Mouse (Mus musculus): ENCODE measurements around the gene Srebf2.

Srebf2 gene

DNA sequence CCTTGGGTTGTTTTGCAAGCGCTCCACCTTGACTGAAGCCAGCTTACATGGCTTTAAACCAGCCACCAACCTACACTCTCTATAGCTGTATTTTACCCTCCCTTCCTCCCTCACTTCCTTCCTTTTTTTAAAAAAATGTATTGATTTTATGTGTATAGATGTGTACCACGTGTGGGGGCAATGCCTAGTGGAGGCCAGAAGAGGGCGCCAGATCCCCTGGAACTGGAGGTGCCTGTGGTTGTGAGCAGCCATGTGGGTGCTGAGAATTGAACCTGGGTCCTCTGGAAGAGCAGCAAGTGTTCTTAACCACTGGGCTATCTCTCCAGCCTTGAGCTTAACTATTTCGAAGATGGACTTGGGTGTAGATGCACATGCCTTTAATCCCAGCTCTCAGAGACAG lies 35.3 kb downstream of the Srebf2 start:
- no peak for DNase-seq (ENCODE audit: low read depth, low spot score)

DNA sequence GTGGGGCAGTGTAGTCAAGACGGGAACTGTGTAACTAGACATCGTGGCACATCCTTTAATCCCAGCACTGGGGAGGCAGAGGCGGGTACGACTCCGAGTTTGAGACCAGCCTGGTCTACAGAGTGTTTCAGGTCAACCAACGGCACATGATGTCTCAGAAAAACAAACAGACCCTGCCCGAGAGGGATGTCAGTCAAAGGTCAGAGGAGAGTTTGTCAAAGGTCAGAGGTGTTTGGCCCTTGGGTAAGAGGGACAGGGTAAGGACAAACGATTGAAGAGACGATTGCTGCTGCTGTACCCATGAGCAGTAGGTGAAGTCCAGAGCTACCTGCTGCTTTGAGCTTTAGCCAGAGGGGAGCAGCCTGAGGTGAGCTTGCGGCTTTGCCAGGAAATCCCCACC lies 36.6 kb downstream of the Srebf2 start:
- DNase-seq (ENCODE audit: low read depth, low spot score), result no peak

DNA sequence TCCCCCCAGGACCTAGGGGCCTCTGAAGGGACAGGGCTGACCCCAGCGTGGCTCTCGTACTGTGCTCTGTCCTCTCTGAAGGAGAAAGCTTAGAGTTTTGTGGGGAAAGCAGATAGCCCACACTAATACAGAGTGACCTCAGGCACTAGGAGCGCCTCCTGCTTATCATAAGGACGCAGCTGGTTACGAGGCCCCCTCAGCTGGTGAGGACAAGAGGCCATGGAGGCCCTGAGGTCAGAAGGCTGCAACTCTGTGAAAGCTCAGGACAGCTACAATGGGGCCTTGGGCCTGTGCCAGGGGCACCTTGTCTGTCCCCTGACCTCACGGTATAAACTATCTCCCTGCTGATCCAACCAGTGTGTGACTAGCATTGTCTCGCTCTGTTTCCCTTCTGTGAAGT lies 37.2 kb downstream of the Srebf2 start:
- no peak for DNase-seq (ENCODE audit: low read depth, low spot score)

DNA sequence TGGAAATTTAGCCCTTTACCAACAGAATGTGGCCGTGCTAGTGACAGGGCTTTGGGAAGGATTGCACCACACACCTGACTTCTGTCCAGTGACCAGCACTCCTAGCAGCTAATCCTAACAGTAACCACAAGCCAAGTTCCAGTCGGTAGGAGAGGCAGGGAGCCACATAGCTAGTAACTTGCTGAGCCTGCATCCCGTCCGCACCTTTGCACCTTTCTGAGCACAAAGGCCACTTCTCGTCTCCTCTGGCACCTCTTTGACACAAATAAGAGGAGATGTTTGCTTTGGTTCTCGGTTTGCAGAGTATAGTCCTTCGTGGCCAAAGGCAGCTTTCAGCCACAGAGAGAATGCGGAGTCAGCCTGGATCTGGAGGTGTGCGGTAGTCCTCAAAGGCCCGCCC lies 37.7 kb downstream of the Srebf2 start:
- DNase-seq (ENCODE audit: low read depth, low spot score), result no peak

DNA sequence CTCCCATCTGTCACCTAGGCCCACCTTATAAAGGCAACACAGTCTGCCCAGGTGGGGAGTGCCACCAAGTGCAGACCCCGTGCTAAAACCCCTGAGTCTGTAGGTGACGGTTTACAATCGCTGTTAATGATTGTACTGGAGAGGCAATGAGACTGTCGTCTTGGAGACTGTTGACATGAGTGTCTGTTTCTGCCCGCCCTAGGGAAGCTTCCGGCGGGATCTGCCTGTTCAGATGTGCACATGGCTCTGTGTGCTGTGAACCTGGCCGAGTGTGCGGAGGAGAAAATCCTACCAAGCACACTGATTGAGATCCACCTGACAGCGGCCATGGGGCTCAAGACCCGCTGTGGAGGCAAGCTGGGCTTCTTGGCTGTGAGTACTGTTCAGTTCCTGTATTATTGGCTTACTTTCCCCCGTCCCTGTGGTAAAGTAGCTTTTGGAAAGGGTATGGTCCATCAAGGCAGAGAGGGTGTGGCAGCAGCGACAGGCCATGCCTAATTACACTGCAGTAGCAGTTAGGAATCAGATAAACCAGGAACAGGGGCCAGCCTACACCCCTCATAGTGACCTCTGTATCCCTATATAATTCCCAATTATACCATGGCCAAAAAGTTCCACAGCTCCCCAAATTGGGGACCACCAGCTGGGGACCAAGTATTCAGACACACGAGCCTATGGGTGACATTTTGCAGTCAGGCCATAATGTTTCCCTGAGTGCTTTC lies 38.2 kb downstream of the Srebf2 start:
- no peak for DNase-seq (ENCODE audit: low read depth, low spot score)

DNA sequence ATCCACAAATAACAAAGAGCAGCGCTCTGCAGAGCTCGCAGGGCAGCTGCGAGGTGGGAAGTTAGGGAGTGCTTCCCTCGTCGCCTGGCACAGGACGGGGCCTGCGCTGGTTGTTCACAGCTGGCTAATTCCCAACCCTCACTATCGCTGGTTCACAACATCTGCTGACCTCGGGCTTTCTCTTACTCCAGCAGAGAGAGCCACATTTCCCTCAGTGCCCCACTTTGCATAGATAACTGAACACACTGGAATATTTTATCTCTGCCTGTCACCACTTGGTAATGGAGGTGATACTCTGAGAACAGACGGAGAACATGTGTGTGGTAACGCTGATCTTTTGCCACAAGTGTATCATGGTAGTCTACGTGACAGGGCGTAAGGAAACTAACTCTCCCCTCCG lies 39.1 kb downstream of the Srebf2 start:
- no peak for DNase-seq (ENCODE audit: low read depth, low spot score)

DNA sequence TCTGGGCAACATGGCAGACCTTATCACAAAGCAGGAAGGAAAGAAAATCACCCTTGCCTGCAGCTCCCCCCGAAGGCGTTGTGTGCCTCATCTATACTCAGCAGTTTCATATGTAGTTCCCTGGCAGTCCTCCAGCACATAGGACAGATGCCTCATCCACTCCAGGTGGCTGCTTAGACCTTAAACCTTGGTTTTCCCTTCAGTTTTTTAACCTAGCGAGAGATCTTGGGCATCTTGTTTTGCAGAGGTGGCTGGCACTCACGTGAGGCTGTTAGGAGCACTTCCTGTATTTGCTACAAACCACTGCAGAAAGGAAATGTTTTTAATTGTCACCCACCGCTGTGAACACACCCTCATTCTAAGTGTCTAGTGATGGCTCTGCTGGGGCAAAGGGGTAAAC lies 40.0 kb downstream of the Srebf2 start:
- peak; percentile 73 for DNase-seq (ENCODE audit: low read depth, low spot score)

DNA sequence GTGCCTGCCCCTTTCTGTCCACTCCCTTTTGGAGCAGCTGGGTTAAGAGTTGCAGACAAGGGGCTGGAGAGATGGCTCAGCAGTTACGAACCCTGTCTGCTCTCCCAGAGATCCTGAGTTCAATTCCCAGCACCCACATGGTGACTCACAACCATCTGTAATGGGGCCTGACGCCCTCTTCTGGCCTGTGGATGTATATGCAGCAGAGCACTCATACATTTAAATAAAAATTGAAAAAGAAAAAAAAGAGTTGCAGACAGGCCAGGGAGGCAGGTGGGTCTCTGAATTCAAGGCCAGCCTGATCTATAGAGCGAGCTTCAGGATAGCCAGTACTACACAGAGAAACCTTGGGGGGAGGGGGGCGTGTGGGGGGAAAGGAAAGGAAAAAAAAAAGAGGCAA lies 40.4 kb downstream of the Srebf2 start:
- DNase-seq (ENCODE audit: low read depth, low spot score), result no peak

DNA sequence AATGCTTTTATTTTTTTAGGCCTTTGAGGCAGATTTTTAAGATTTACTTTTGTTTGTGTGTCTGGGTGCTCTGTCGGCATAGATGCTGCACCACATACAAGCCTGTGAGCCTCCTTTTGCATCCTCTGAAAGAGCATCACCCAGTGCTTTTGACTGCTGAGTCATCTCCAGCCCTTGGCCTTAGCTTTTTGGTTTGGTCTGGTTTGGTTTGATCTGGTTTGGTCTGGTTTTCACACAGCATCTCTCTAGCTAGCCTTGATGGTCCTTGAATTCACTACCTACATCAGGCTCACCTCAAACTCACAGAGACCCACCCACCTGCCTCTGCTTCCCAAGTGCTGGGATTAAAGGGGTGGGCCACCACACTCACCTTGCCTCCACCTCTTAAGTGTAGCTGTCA lies 40.9 kb downstream of the Srebf2 start:
- DNase-seq (ENCODE audit: low read depth, low spot score), result peak; percentile 32

DNA sequence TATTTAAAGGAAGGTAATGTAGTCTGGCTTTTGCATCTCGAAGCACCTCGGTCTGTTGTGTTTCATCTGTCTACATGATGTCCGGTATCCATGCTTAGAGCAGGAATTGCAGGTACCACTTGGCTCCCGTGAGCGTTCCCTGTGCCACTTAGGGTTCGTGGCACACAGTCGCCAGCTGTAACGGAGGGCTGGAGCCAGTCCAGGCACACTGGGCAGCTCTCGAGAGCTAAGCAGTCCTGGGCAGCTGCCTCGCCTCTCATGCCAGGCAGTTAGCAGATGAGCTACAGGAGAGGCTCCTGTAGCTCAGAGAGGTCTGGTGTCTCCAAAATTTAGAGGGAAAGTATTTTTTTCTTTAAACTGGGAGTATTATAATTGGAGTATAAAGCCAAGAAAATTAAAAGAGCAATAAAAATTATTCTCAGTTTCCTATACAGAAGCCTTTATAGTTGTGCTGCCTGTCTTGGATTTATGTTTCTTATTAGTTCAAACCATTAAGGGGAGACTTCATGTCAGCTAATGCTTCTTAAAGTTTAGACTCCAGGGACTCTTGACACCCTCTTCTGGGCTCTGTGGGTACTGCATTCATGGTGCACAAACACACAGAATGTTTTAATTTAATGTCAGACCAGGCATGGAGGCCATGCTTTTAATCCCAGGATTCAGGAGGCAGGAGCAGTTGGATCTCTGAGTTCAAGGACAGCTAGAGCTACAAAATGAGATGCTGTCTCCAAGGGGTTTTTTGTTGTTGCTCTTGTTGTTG lies 41.7 kb downstream of the Srebf2 start:
- DNase-seq (ENCODE audit: low read depth, low spot score), result peak; percentile 78

DNA sequence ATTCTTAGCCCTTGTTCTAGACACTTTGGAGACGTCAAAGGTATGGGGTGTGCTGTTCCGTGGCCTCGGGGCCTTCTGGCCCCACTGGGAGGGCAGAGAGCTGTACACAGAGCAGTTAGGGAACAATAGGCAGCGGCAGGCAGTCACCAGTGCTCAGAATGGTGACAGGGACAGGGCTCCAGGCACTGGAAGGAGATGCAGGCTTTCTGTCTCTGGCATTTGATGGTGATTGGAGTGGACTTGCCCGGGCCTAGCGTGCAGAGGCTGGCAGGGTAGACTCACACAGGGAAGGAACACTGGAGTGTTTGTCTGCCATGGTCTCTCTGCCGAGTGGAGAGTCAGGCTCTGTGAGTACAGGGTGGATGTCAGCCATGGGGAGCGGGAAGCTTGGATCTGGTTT lies 45.6 kb downstream of the Srebf2 start:
- no peak for DNase-seq (ENCODE audit: low read depth, low spot score)

DNA sequence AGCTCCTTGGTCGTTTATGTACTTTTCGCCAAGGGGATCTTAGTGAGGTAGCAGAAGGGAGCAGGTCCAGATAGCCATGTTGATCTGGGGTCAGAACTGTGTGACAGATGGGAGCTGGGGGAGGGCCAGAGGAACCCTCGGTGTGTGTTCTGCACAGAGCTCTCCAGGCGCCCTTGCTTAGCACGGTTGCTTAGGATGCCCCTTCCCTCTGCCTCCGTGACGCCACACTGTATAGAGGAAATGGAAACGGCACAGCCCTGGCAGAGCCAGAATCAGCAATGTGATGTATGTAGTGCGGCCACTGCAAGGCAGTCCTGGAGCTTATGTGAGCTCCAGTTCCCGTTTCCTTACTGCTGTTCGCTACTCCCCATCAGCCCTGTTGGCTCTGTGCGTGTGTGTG lies 49.3 kb downstream of the Srebf2 start:
- DNase-seq (ENCODE audit: low read depth, low spot score), result no peak

DNA sequence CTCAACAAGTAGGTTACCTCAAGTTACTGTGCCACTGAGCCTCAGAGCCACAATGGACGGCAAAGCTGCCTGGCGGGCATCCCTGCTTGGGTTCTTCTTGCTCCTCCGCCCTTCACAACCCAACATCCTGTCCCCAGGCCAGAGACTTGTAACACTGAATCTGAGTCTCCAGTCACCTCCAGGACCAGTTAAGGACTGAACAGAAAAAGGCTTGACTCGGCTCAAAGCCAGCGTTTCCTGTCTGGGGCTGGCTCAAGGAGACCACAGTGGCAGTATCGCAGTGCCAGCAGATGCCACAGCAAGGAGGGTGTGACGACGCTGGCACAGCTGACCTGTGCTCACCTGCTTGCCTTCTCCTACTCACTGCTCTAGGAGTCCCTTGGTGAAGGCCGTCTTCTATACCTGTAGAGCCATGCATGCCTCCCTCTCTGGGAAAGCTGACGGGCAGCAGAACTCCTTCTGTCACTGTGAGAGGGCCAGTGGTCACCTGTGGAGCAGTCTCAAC lies 50.3 kb downstream of the Srebf2 start:
- DNase-seq (ENCODE audit: low read depth, low spot score), result no peak

DNA sequence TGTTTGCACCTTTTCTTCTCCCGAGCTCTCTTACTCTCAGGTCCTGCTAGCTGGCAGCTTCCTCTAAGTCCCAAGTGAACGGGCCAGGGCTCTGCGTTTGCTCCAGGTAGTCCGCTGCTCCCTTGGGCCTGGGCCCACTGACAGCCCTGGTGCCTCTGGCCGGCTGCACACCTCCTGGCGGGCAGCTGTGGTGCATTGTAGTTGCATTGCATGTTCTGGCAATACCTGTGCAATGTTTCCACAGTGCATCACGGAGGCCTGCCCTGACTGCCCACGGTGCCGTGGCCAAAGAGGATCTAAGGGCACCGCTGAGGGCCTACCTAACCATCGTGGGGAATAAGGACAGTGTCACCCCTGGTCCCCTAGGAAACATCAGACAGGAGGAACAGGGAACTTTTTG lies 51.0 kb downstream of the Srebf2 start:
- no peak for DNase-seq (ENCODE audit: low read depth, low spot score)

DNA sequence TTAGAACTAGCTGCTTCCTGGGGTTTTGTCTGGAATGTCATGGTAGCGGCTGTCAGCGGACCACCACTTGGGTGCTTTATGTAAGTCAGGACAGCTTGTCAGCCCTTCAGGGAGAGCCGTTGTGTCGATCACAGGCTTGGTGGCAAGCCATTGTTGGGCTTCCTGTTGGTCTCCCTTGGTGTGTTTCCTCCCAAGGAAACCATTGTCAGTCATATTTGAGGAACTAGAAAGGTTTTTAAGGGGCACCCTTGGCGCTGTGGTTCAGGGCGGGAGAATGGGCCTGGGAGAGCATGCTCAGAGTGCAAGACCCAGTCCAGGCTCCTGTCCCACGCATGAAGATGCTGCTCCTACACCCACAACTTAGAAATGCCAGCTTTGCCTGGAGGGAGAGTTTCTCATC lies 51.4 kb downstream of the Srebf2 start:
- no peak for DNase-seq (ENCODE audit: low read depth, low spot score)

DNA sequence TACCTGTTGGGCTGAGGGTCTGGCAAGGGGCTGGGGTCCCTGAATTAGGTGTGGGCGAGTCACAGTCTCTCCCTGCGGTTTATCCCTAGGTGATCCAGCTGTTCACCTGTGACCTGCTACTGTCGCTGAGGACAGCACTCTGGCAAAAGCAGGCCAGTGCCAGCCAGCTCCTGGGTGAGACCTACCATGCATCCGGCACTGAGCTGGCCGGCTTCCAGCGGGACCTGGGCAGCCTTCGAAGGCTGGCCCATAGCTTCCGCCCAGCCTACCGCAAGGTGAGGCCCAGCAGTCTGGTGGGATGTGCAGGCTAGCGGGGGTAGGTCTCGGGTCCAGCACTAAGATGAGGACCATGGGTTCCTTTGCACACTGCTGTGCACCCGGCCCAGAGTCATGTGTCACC lies 52.6 kb downstream of the Srebf2 start:
- no peak for DNase-seq (ENCODE audit: low read depth, low spot score)

DNA sequence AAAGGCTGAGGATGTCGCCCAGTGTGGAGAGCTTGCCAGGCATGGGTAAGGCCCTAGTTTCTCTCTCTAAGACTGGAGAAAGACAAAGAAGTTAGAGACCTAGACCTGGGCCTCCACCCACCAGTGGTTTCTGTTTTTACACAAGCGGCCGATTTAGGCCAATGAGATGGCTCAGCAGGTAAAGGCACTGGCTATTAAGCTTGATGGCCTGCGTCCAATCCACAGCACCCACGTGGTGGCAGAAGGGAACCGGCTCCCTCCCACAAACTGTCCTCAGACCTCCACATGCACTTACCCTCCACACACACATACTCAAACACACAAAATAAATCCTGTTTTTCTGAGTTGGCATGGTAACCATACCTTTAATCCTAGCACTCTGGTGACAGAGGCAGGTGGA lies 55.1 kb downstream of the Srebf2 start:
- DNase-seq (ENCODE audit: low read depth, low spot score), result no peak

DNA sequence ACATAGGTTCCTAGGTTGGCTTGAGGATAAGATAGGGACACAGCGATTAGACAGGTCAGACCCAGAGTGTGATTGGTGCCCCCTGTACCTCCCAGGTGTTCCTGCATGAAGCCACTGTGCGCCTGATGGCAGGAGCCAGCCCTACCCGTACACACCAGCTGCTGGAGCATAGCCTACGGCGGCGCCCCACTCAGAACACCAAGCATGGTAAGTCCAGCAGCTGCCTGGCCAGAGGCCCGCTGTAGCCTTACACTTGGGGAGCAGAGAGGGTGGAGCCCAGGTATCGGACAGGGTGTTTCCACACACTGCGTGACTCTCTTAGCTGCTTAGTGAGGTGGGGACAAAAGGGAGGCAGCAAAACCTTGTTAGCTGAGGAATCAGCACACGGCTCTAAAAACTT lies 56.1 kb downstream of the Srebf2 start:
- DNase-seq (ENCODE audit: low read depth, low spot score), result no peak

DNA sequence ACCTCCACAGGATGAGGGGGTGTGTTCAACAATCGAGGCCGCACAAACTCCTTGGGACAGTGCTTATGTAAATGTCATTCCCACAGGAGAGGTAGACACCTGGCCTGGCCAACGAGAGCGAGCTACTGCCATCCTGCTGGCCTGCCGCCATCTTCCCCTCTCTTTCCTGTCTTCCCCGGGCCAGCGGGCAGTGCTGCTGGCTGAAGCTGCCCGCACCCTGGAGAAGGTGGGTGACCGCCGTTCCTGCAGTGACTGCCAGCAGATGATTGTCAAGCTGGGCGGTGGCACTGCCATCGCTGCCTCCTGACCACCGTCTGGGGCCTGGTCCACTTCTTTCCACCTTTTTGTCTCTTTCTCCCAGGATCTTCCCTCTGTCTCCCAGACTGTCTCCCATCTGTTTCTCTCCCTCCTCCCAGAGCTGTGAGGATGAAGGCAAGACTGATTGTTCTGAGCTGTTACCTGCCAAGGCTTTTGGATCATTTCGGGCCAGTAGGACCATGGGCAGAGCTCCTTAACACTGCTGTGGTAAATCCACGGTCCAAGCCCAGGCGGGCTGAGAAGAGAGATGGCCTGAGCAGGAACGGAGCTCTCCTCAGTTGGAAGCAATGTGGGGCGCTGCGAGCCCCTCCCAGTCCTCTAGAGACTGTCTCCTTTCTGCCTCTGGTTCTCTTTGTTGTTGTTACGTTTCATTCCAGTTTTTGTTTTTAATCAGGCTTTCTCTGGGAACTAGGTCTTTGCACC lies 56.8 kb downstream of the Srebf2 start:
- no peak for DNase-seq (ENCODE audit: low read depth, low spot score)

DNA sequence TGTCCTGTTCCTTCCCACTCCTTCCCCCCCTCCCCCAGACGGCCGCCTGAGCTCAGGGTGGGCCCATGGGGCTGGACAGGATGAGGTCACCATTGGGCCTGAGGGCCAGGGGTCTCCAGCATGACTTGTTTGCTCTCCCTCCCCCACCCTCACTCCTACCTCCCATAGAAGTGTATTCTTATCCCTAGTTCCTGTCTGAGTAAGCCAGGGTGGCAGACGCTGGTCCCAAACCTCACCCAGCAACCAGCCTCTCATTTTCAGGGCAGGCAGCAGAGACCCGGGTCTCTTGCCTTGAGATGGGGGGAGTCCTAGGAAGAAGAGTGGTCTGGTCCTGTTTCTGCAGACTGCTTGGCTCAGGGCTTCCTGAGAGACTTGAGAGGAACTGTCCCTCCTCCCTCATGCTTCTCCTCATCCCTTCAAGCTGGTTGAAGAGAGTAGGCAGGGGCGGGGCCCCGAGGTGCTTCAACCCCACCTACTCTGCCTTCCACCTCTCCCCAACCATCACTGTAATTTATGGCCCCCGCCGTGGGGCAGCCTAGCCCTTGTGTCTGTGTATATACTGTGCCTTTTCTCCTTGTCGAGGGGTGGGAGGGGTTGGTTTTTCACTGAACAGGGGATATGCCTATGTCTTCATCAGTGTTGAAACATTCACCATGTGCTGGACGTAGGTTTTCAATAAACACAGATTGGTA lies 57.8 kb downstream of the Srebf2 start:
- DNase-seq (ENCODE audit: low read depth, low spot score), result no peak

DNA sequence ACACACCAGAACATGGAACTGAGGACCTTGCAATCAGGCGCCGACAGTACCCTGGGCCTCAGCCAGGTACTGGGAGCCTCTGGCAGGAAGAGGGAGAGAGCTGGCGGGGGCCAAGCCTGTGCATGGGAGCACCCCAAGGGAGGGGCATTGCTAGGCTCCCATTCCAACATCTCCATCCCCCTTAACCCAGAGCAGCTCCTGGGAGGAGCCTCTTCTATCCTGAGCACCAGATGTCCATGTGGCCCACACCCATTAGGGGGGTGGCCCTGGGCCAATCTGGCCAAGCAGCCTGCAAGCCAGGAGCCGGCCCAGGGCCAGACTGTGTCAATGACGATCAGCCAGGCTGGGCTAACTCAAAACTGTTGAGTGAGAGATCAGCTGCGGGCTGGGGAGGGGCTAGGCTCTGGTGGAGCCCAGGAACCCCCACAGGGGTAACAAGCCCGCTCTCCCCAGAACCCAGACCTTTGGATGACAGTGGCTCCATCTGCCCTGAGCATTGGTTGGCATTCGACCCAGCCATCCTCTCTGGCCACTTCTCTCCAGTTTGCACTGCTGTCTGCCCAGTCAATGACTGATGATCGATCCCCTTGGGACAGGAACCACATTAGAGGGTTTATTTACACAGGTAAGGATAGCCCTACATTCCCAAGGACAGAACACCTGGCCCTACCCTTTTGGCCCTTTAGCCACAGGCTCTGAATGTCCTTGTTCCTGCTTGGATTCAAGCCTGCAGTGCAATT lies 59.6 kb downstream of the Srebf2 start:
- no peak for DNase-seq (ENCODE audit: low read depth, low spot score)
